Mouse (Mus musculus) G1E (cell line): ENCODE measurements around the gene Dnajc3.

ENCODE experiments used
- CTCF ChIP-seq: IDR thresholded peaks from 2 replicates; pipeline ENCODE4 v1.5.1; 2012; ENCODE audit warnings: low read depth, low read length, inconsistent platforms, mixed read lengths
- GATA1 ChIP-seq: IDR thresholded peaks from 2 replicates; pipeline ENCODE4 v1.6.1; 2012; ENCODE audit warnings: borderline replicate concordance, low read length, inconsistent platforms, mixed read lengths
- POLR2AphosphoS5 ChIP-seq: IDR thresholded peaks from 2 replicates; pipeline ENCODE4 v1.6.1; 2012; ENCODE audit warnings: low read depth, low read length, inconsistent platforms; ENCODE audit not compliant: insufficient replicate concordance

DNA sequence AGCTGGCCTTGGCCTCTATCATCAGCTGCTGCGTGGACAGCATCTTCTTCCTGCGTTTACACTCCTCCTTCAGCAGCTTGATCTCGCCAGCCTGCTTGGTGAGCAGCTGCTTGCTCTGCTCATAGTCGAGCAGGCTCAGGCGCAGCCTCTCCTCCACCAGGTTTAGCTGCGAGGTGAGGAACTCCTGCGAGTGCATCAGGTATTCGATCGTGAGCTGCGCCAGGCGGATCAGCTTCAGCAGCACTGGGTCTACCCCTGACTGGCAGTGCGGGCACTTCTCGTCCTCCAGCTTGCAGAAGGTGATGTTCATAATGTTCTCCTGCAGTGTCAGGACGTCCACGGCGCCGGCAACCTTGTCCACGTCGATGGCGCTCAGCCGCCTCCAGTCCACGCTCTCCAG, 15.5 kb upstream of the Dnajc3 start:
- TF ChIP-seq CTCF = no peak
- TF ChIP-seq GATA1 = no peak
- TF ChIP-seq POLR2AphosphoS5 = no peak
